Mouse (Mus musculus): ENCODE measurements around the gene Fzr1. TPM values are rescaled to one million over a fixed set of nuclear protein-coding genes. Genes with fewer than 3 reads are reported as not detected.
A peak's percentile ranks its signal among the peaks of the same experiment; 100 is the strongest.

Fzr1 gene
- polyA plus RNA-seq, 1 experiment, result 47.8 TPM

GRCm38 (mm10) chr10:81354738-81355477 is 23.4 kb downstream of the Fzr1 start:
- Histone ChIP-seq H3K36me3 (ENCODE audit: control insufficient read depth, insufficient read depth, low read length, poor library complexity, severe bottlenecking) (no peaks in the 10 kb centered on the region), H3K27ac (ENCODE audit: insufficient read depth, low read length) (peak overlapping the region; percentile 93), H3K9me3 (replicated peaks; ENCODE audit: control insufficient read depth, insufficient read depth, low read length, poor library complexity, severe bottlenecking) (no peaks in the 10 kb centered on the region), H3K27me3 (ENCODE audit: control insufficient read depth, insufficient read depth, low read length, poor library complexity, severe bottlenecking) (no peaks in the 10 kb centered on the region), H3K4me1 (ENCODE audit: control insufficient read depth, insufficient read depth, low read length) (peaks cover 1% of the 10 kb centered on the region), H3K4me3 (ENCODE audit: low read depth, low read length) (no peak overlapping the region), H3K9ac (ENCODE audit: low read depth, poor library complexity, severe bottlenecking) (0 out of 2 replicates have a peak overlapping the region, but pooled peaks have one; percentile 51)
- TF ChIP-seq EP300 (IDR thresholded peaks at IDR 0.05; ENCODE audit: insufficient read depth, low read depth, low read length) (peak; percentile 60; the same call in 1 of the 2 replicates), CTCF (IDR thresholded peaks at IDR 0.05; ENCODE audit: low read depth, low read length) (no peak), POLR2A (IDR thresholded peaks at IDR 0.05; ENCODE audit: insufficient read depth, low read length) (no peak)

- peak overlapping the region; percentile 81 for H3K9ac ChIP-seq (ENCODE audit: low read depth, poor library complexity, severe bottlenecking)
- 0 out of 2 replicates have a peak, but pooled peaks cover 3% of the 10 kb centered on the region for H3K36me3 ChIP-seq (ENCODE audit: control insufficient read depth, insufficient read depth, low read length, poor library complexity, severe bottlenecking)
- H3K9me3 ChIP-seq (replicated peaks; ENCODE audit: control insufficient read depth, insufficient read depth, low read length, poor library complexity, severe bottlenecking), result no peaks in the 10 kb centered on the region
- peak overlapping the region; percentile 88 for H3K27ac ChIP-seq (ENCODE audit: insufficient read depth, low read length)
- H3K4me1 ChIP-seq (ENCODE audit: control insufficient read depth, insufficient read depth, low read length), result peaks cover 4% of the 10 kb centered on the region
- H3K27me3 ChIP-seq (ENCODE audit: control insufficient read depth, insufficient read depth, low read length, poor library complexity, severe bottlenecking), result no peaks in the 10 kb centered on the region
- TF ChIP-seq POLR2A (IDR thresholded peaks at IDR 0.05; ENCODE audit: insufficient read depth, low read length), result peak; percentile 29
- TF ChIP-seq EP300 (IDR thresholded peaks at IDR 0.05; ENCODE audit: insufficient read depth, low read depth, low read length), result 0 out of 2 replicates have a peak, but pooled peaks have one; percentile 12
- TF ChIP-seq CTCF (IDR thresholded peaks at IDR 0.05; ENCODE audit: low read depth, low read length), result no peak
- H3K4me3 ChIP-seq (ENCODE audit: low read depth, low read length), result peak overlapping the region; percentile 80
Measured at GRCm38 (mm10) chr10:81351678-81352291, 26.5 kb downstream of the Fzr1 start.

GRCm38 (mm10) chr10:81350351-81351063 is 27.8 kb downstream of the Fzr1 start, which contains the start of gene Hmg20b:
Gene Hmg20b (minus strand): TSS chr10:81350480.
- Histone ChIP-seq H3K27ac (ENCODE audit: insufficient read depth, low read length) (peak within 1 kb of the TSS; percentile 88), H3K36me3 (ENCODE audit: control insufficient read depth, insufficient read depth, low read length, poor library complexity, severe bottlenecking) (0 out of 2 replicates have a peak, but pooled peaks cover 3% of the 10 kb centered on the region), H3K27me3 (ENCODE audit: control insufficient read depth, insufficient read depth, low read length, poor library complexity, severe bottlenecking) (no peaks in the 10 kb centered on the region), H3K4me3 (ENCODE audit: low read depth, low read length) (peak within 1 kb of the TSS; percentile 98), H3K9ac (ENCODE audit: low read depth, poor library complexity, severe bottlenecking) (peak within 1 kb of the TSS; percentile 88), H3K4me1 (ENCODE audit: control insufficient read depth, insufficient read depth, low read length) (peaks cover 4% of the 10 kb centered on the region), H3K9me3 (replicated peaks; ENCODE audit: control insufficient read depth, insufficient read depth, low read length, poor library complexity, severe bottlenecking) (no peaks in the 10 kb centered on the region)
- TF ChIP-seq POLR2A (IDR thresholded peaks at IDR 0.05; ENCODE audit: insufficient read depth, low read length) (no peak), EP300 (IDR thresholded peaks at IDR 0.05; ENCODE audit: insufficient read depth, low read depth, low read length) (0 out of 2 replicates have a peak, but pooled peaks have one; percentile 4), CTCF (IDR thresholded peaks at IDR 0.05; ENCODE audit: low read depth, low read length) (peak; percentile 76)

GRCm38 (mm10) chr10:81349961-81350350 is 28.4 kb downstream of the Fzr1 start:
- TF ChIP-seq POLR2A (IDR thresholded peaks at IDR 0.05; ENCODE audit: insufficient read depth, low read length), result no peak
- no peak for TF ChIP-seq CTCF (IDR thresholded peaks at IDR 0.05; ENCODE audit: low read depth, low read length)
- TF ChIP-seq EP300 (IDR thresholded peaks at IDR 0.05; ENCODE audit: insufficient read depth, low read depth, low read length), result no peak
- Histone ChIP-seq H3K27ac (ENCODE audit: insufficient read depth, low read length) (peak overlapping the region; percentile 15), H3K9ac (ENCODE audit: low read depth, poor library complexity, severe bottlenecking) (peak overlapping the region; percentile 88), H3K27me3 (ENCODE audit: control insufficient read depth, insufficient read depth, low read length, poor library complexity, severe bottlenecking) (no peaks in the 10 kb centered on the region), H3K36me3 (ENCODE audit: control insufficient read depth, insufficient read depth, low read length, poor library complexity, severe bottlenecking) (0 out of 2 replicates have a peak, but pooled peaks cover 3% of the 10 kb centered on the region), H3K4me1 (ENCODE audit: control insufficient read depth, insufficient read depth, low read length) (peaks cover 2% of the 10 kb centered on the region), H3K9me3 (replicated peaks; ENCODE audit: control insufficient read depth, insufficient read depth, low read length, poor library complexity, severe bottlenecking) (no peaks in the 10 kb centered on the region), H3K4me3 (ENCODE audit: low read depth, low read length) (peak overlapping the region; percentile 74)

- TF ChIP-seq EP300 (IDR thresholded peaks at IDR 0.05; ENCODE audit: insufficient read depth, low read depth, low read length) (no peak; the same call in 1 of the 2 replicates), POLR2A (IDR thresholded peaks at IDR 0.05; ENCODE audit: insufficient read depth, low read length) (no peak), CTCF (IDR thresholded peaks at IDR 0.05; ENCODE audit: low read depth, low read length) (no peak)
- H3K27ac ChIP-seq (ENCODE audit: insufficient read depth, low read length), result no peak overlapping the region
- H3K9me3 ChIP-seq (replicated peaks; ENCODE audit: control insufficient read depth, insufficient read depth, low read length, poor library complexity, severe bottlenecking), result no peaks in the 10 kb centered on the region
- H3K4me1 ChIP-seq (ENCODE audit: control insufficient read depth, insufficient read depth, low read length), result peaks cover 2% of the 10 kb centered on the region
- H3K9ac ChIP-seq (ENCODE audit: low read depth, poor library complexity, severe bottlenecking), result peak overlapping the region; percentile 88
- H3K4me3 ChIP-seq (ENCODE audit: low read depth, low read length), result peak overlapping the region; percentile 74
- H3K27me3 ChIP-seq (ENCODE audit: control insufficient read depth, insufficient read depth, low read length, poor library complexity, severe bottlenecking), result no peaks in the 10 kb centered on the region
- H3K36me3 ChIP-seq (ENCODE audit: control insufficient read depth, insufficient read depth, low read length, poor library complexity, severe bottlenecking), result 0 out of 2 replicates have a peak, but pooled peaks cover 3% of the 10 kb centered on the region
Measured at GRCm38 (mm10) chr10:81349146-81349545, 29.2 kb downstream of the Fzr1 start.
